Mouse (Mus musculus) layer of hippocampus, adult 2 months (tissue): ENCODE measurements around the gene Dpp3. TPM values are rescaled to one million over a fixed set of nuclear protein-coding genes. Genes with fewer than 3 reads are reported as not detected.
"Not testable (repeated sequence)": the region's sequence is repeated elsewhere in the genome, so short reads cannot be mapped to it uniquely, and the experiment has no call there.

Experiments
- DNase-seq, 2 experiments: peaks; one replicate each; pipeline ENCODE4 v3.0.0; 2022; ENCODE audit warnings: low spot score in 2 of 2
- H3K27ac ChIP-seq: fragments of 200-600 bp; 2 replicates; pipeline ENCODE4 v1.8.1; 2022
- H3K4me3 ChIP-seq: fragments of 200-600 bp; 2 replicates; pipeline ENCODE4 v1.8.1; 2022; ENCODE audit warnings: mild to moderate bottlenecking
- CTCF ChIP-seq: fragments of 200-600 bp; conservative IDR thresholded peaks from 2 replicates; pipeline ENCODE4 v1.8.1; 2022; ENCODE audit warnings: antibody characterized with exemption, mild to moderate bottlenecking, moderate library complexity
- long read RNA-seq, 2 experiments: library from polyadenylated mRNA; stranded (forward); transcript quantifications; one replicate each; pipeline ENCODE4 v2.0.0; 2021; ENCODE audit warnings: borderline mapping rate in 2 of 2
- total RNA-seq, 2 experiments: library from RNA; stranded (reverse); gene quantifications; 2 replicates each; pipeline ENCODE4 v1.2.3; 2021

Gene Dpp3
- total RNA-seq, result 10 to 100 TPM; 36.6 to 44.2 TPM
- long read RNA-seq, experiment 1, transcript Dpp3-201 (18 exons, 2,683 nt), result major isoform, 34 of 58 reads
- long read RNA-seq, experiment 1, partial matches to known transcripts, result 15 of 58 reads
- long read RNA-seq, experiment 1, other reads (novel, unspliced or antisense), result 9 of 58 reads
- long read RNA-seq, experiment 2, transcript Dpp3-201 (18 exons, 2,683 nt), result major isoform, 27 of 54 reads
- long read RNA-seq, experiment 2, partial matches to known transcripts, result 9 of 54 reads
- long read RNA-seq, experiment 2, other reads (novel, unspliced or antisense), result 18 of 54 reads

GRCm38 (mm10) chr19:4927904-4928531, at the start of gene Dpp3:
TSS of gene Dpp3 (minus strand) at chr19:4928287.
- Histone ChIP-seq H3K27ac (peak within 1 kb of the TSS; percentile 90), H3K4me3 (peak within 1 kb of the TSS; percentile 74)
- peak; percentile 98 for DNase-seq
- no peak for TF ChIP-seq CTCF

- DNase-seq, result no peak
Observed at GRCm38 (mm10) chr19:4968236-4968635, 40.1 kb upstream of the Dpp3 start.

GRCm38 (mm10) chr19:4961928-4962601, 34.0 kb upstream of the Dpp3 start, which contains the start of gene Mrpl11:
TSS of gene Mrpl11 (plus strand) at chr19:4962147.
- DNase-seq, result peak; percentile 87 to 92
- peak within 1 kb of the TSS; percentile 95 for H3K27ac ChIP-seq
- TF ChIP-seq CTCF, result peak; percentile 88
- peak within 1 kb of the TSS; percentile 72 for H3K4me3 ChIP-seq

More at GRCm38 (mm10) chr19:4968236-4968635, 40.1 kb upstream of the Dpp3 start:
- Histone ChIP-seq H3K27ac (no peak overlapping the region), H3K4me3 (no peak overlapping the region)
- TF ChIP-seq CTCF, result peak; percentile 63

GRCm38 (mm10) chr19:4948641-4949040, 20.6 kb upstream of the Dpp3 start:
- DNase-seq, H3K4me3 ChIP-seq, H3K27ac ChIP-seq: not testable (repeated sequence)

GRCm38 (mm10) chr19:4945540-4945939, 17.5 kb upstream of the Dpp3 start:
- DNase-seq, result no peak
- H3K4me3 ChIP-seq, result no peak overlapping the region
- TF ChIP-seq CTCF, result no peak

GRCm38 (mm10) chr19:4943253-4943588, 15.1 kb upstream of the Dpp3 start:
- TF ChIP-seq CTCF, result no peak
- Histone ChIP-seq H3K4me3 (peak overlapping the region; percentile 55), H3K27ac (peak overlapping the region; percentile 33; the same call in 1 of the 2 replicates)
- no peak for DNase-seq

More at GRCm38 (mm10) chr19:4945540-4945939, 17.5 kb upstream of the Dpp3 start:
- H3K27ac ChIP-seq, result no peak overlapping the region

GRCm38 (mm10) chr19:4942551-4943252, 14.6 kb upstream of the Dpp3 start, which contains the start of gene Peli3:
TSS of gene Peli3 (minus strand) at chr19:4943127.
- no peak for TF ChIP-seq CTCF
- Histone ChIP-seq H3K27ac (peak within 1 kb of the TSS; percentile 87), H3K4me3 (peak within 1 kb of the TSS; percentile 55)
- DNase-seq, result peak; percentile 72 to 84

GRCm38 (mm10) chr19:4937444-4938310, 9.6 kb upstream of the Dpp3 start:
- no peak overlapping the region for H3K4me3 ChIP-seq
- no peak overlapping the region for H3K27ac ChIP-seq
- TF ChIP-seq CTCF, result no peak
- no peak for DNase-seq

- H3K4me3 ChIP-seq, result no peak overlapping the region
- TF ChIP-seq CTCF, result no peak
Observed at GRCm38 (mm10) chr19:4936896-4937295, 8.8 kb upstream of the Dpp3 start.

GRCm38 (mm10) chr19:4928781-4929180, 694 bp upstream of the Dpp3 start:
- Histone ChIP-seq H3K27ac (peak overlapping the region; percentile 90), H3K4me3 (peak overlapping the region; percentile 74)
- no peak for DNase-seq
- TF ChIP-seq CTCF, result no peak

More at GRCm38 (mm10) chr19:4936896-4937295, 8.8 kb upstream of the Dpp3 start:
- DNase-seq, result no peak
- no peak overlapping the region for H3K27ac ChIP-seq

- no peak for DNase-seq
- Histone ChIP-seq H3K4me3 (no peak overlapping the region), H3K27ac (no peak overlapping the region)
- TF ChIP-seq CTCF, result no peak
Observed at GRCm38 (mm10) chr19:4925121-4925860, 2.8 kb downstream of the Dpp3 start.

- no peak for DNase-seq
- no peak for TF ChIP-seq CTCF
- Histone ChIP-seq H3K4me3 (no peak overlapping the region), H3K27ac (no peak overlapping the region)
Observed at GRCm38 (mm10) chr19:4919652-4920051, 8.4 kb downstream of the Dpp3 start.
